Mouse (Mus musculus) large intestine, adult 2 months (tissue): Measurements from ENCODE around the gene Pygb. TPM values are rescaled to one million over a fixed set of nuclear protein-coding genes. Genes with fewer than 3 reads are reported as not detected.

Experiments used
- polyA plus RNA-seq: library from polyadenylated mRNA; depleted of rRNA; stranded (reverse); fragments of >200 nt; gene quantifications from 2 replicates; pipeline ENCODE4 v1.2.3, GENCODE M21; 2012; rRNA removed

The Pygb gene
- polyA plus RNA-seq, 1 experiment = 39.4 TPM

Other genes starting within 250 kb of the Pygb start
- 5.6 and 7.1 TPM in 2 replicates for gene Cst7, start 216.3 kb upstream of the Pygb start, polyA plus RNA-seq
- 56.1 and 59.0 TPM in 2 replicates for gene Apmap, start 178.2 kb upstream of the Pygb start, polyA plus RNA-seq
- gene Acss1, start 118.2 kb upstream of the Pygb start, polyA plus RNA-seq = 51.6 and 67.6 TPM in 2 replicates
- gene Vsx1, start 97.4 kb upstream of the Pygb start, polyA plus RNA-seq = not detected in 2 replicates
- gene Entpd6, start 37.7 kb upstream of the Pygb start, polyA plus RNA-seq = 29.5 and 34.6 TPM in 2 replicates
- gene Abhd12, start 118.0 kb downstream of the Pygb start, polyA plus RNA-seq = 83.1 and 106 TPM in 2 replicates
- 4.3 and 5.4 TPM in 2 replicates for gene Gins1, start 118.7 kb downstream of the Pygb start, polyA plus RNA-seq